Mouse (Mus musculus) heart, postnatal 4 days (tissue): ENCODE results near the gene Magi2. TPM values are rescaled to one million over a fixed set of nuclear protein-coding genes. Genes with fewer than 3 reads are reported as not detected.

Source experiments
- DNase-seq: peaks from one replicate; pipeline ENCODE4 v3.0.0; 2021
- total RNA-seq, 2 experiments: library from RNA; stranded (reverse); gene quantifications; 2 replicates each; pipeline ENCODE4 v1.2.3; 2021

Gene Magi2
- total RNA-seq, 2 experiments from 2014 or later: 2.0 to 3.8 TPM

- DNase-seq: no peak
Measured at GRCm38 (mm10) chr5:20378071-20378800, 1151.4 kb downstream of the Magi2 start.

GRCm38 (mm10) chr5:20404533-20404932 lies 1177.7 kb downstream of the Magi2 start:
- DNase-seq: no peak

GRCm38 (mm10) chr5:20406626-20407025 lies 1179.8 kb downstream of the Magi2 start:
- DNase-seq: peak; percentile 10

GRCm38 (mm10) chr5:20415320-20415719 lies 1188.5 kb downstream of the Magi2 start:
- DNase-seq: no peak

GRCm38 (mm10) chr5:20417348-20417747 lies 1190.5 kb downstream of the Magi2 start:
- no peak for DNase-seq

- no peak for DNase-seq
Measured at GRCm38 (mm10) chr5:20432148-20432813, 1205.4 kb downstream of the Magi2 start.

GRCm38 (mm10) chr5:20446471-20447174 lies 1219.8 kb downstream of the Magi2 start:
- peak; percentile 8 for DNase-seq

- DNase-seq: no peak
Measured at GRCm38 (mm10) chr5:20456106-20456505, 1229.3 kb downstream of the Magi2 start.

GRCm38 (mm10) chr5:20457742-20458510 lies 1231.1 kb downstream of the Magi2 start:
- no peak for DNase-seq

GRCm38 (mm10) chr5:20461709-20462108 lies 1234.9 kb downstream of the Magi2 start:
- DNase-seq: no peak

- DNase-seq: peak; percentile 6
Measured at GRCm38 (mm10) chr5:20462376-20462775, 1235.5 kb downstream of the Magi2 start.

GRCm38 (mm10) chr5:20469721-20470120 lies 1242.9 kb downstream of the Magi2 start:
- DNase-seq: no peak

- peak; percentile 32 for DNase-seq
Measured at GRCm38 (mm10) chr5:20470466-20470865, 1243.6 kb downstream of the Magi2 start.

- no peak for DNase-seq
Measured at GRCm38 (mm10) chr5:20484505-20484904, 1257.7 kb downstream of the Magi2 start.

GRCm38 (mm10) chr5:20491911-20492310 lies 1265.1 kb downstream of the Magi2 start:
- DNase-seq: no peak

- DNase-seq: no peak
Measured at GRCm38 (mm10) chr5:20492679-20493078, 1265.8 kb downstream of the Magi2 start.

- DNase-seq: no peak
Measured at GRCm38 (mm10) chr5:20494010-20494409, 1267.2 kb downstream of the Magi2 start.

- no peak for DNase-seq
Measured at GRCm38 (mm10) chr5:20496924-20497323, 1270.1 kb downstream of the Magi2 start.

GRCm38 (mm10) chr5:20499031-20499600 lies 1272.3 kb downstream of the Magi2 start:
- DNase-seq: no peak

GRCm38 (mm10) chr5:20508609-20509008 lies 1281.8 kb downstream of the Magi2 start:
- DNase-seq: no peak

- DNase-seq: no peak
Measured at GRCm38 (mm10) chr5:20509606-20510005, 1282.8 kb downstream of the Magi2 start.
